Mouse (Mus musculus) intestine, embryonic 15.5 days (tissue): ENCODE measurements around the gene Csad. TPM values are rescaled to one million over a fixed set of nuclear protein-coding genes. Genes with fewer than 3 reads are reported as not detected.

Experiments
- ATAC-seq: fragments of 200-750 bp; cut with Nextera tagmentation; 2 replicates; pipeline ENCODE4 v1.8.0; 2017; ENCODE audit warnings: moderate TSS enrichment, moderate library complexity
- H3K27ac ChIP-seq: fragments of 300-500 bp; sonication (generic); 2 replicates; pipeline ENCODE4 v1.5.1; 2015; ENCODE audit warnings: mild to moderate bottlenecking, inconsistent platforms
- H3K27me3 ChIP-seq: fragments of 300-500 bp; sonication (generic); replicated peaks from 2 replicates; pipeline ENCODE4 v1.6.1; 2015; ENCODE audit warnings: inconsistent platforms
- H3K36me3 ChIP-seq: fragments of 300-500 bp; sonication (generic); 2 replicates; pipeline ENCODE4 v1.6.1; 2015; ENCODE audit warnings: inconsistent platforms
- H3K4me1 ChIP-seq: fragments of 300-500 bp; sonication (generic); replicated peaks from 2 replicates; pipeline ENCODE4 v1.6.1; 2015; ENCODE audit warnings: inconsistent platforms
- H3K4me2 ChIP-seq: fragments of 300-500 bp; sonication (generic); replicated peaks from 2 replicates; pipeline ENCODE4 v1.6.1; 2015; ENCODE audit warnings: mild to moderate bottlenecking, inconsistent platforms
- H3K4me3 ChIP-seq: fragments of 300-500 bp; sonication (generic); replicated peaks from 2 replicates; pipeline ENCODE4 v1.5.1; 2015; ENCODE audit warnings: inconsistent platforms
- H3K9ac ChIP-seq: fragments of 300-500 bp; sonication (generic); 2 replicates; pipeline ENCODE4 v1.6.1; 2015; ENCODE audit warnings: inconsistent platforms
- H3K9me3 ChIP-seq: fragments of 300-500 bp; sonication (generic); 2 replicates; pipeline ENCODE4 v1.6.1; 2016; ENCODE audit warnings: inconsistent platforms
- WGBS: fragments of 180-500 bp; shearing (Covaris S2); methylation state at CpG from one replicate; pipeline ENCODE4 v1.1.7; 2015; 5-methylcytosine and 5-hydroxymethylcytosine counted together
- polyA plus RNA-seq: library from polyadenylated mRNA; unstranded; fragments of >200 nt; fragmentation: Nextera tagmentation; extraction: Ambion mirVana; gene quantifications from 2 replicates; pipeline ENCODE4 v1.2.1, GENCODE M21; 2015

Gene Csad
- polyA plus RNA-seq, result 45.8 and 49.3 TPM in 2 replicates

DNA sequence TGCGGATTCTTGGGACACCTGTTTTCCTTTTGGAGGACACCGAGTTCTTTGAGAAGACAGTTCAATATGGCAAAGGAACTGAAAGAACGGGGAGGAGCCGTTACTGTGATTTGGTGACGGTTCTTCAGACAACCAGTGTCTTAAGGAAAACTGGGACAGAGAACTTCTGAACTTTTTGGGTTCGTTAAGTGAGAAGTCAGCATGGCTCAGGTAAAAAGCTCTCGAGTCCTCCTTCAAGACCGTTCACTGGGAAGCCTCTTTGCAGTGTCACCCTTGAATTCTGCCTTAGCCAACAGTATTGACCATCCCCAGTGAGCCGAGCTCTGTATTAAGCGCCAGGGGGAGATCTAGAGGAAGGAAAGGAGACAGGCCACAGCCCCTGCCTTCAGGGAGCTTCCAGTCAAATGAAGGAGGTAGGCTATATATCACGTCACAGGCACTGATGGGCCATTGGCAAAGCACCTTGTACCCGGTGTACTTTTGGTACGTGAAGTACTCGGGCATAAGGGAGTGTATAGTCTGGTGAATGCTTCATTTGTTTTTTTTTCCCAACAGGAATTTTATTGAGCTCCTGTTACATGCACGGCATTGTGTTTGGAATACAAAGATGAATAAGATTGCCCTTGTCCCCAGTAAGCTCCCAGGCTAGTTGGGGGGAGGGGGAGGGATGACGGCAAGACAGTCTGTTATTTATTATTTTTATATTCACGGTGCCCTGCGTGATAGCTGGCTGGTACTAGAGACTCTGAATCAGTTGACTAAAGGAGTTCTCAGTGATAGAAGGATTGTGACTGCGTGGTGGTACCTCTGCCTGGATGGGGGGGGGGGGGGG, at the start of gene Csad:
Gene Csad (minus strand): TSS at position 51 of the 832 bp plus-strand sequence.
- no peak for ATAC-seq
- Histone ChIP-seq H3K4me1 (peaks cover 36% of the 10 kb centered on the region), H3K4me3 (peak within 1 kb of the TSS; percentile 92), H3K27ac (peak within 1 kb of the TSS; percentile 100), H3K36me3 (peaks cover 20% of the 10 kb centered on the region), H3K9ac (peak within 1 kb of the TSS; percentile 98), H3K4me2 (peak within 1 kb of the TSS; percentile 84), H3K9me3 (no peaks in the 10 kb centered on the region), H3K27me3 (no peaks in the 10 kb centered on the region)
- 45% methylated on average over 19 of the region's 19 CpGs for WGBS

DNA sequence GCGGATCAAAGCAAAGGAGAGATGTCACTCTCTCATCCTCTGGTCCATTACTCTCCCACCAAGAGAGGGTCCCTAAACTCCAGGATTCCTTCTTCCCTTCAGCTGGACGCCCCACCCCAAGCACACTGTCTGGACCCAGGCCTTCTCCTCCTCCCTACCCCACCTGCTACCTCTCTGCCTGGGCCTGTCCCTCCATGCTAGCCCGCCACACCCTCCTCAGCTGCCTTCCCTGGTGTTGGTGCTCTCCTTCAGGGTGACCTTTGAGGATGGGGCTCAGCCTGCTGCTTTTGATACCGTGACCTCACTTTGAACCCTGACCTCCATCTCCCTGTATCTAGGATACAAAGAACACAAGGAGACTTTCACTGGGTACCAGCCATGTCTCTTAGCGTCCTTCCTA, 46.0 kb upstream of the Csad start:
- 70% methylated on average over 5 of the region's 5 CpGs for WGBS
- H3K4me3 ChIP-seq, result no peak overlapping the region
- no peak overlapping the region for H3K9ac ChIP-seq
- ATAC-seq, result no peak
- no peak overlapping the region for H3K4me2 ChIP-seq
- no peaks in the 10 kb centered on the region for H3K27me3 ChIP-seq
- no peaks in the 10 kb centered on the region for H3K9me3 ChIP-seq
- peaks cover 28% of the 10 kb centered on the region for H3K4me1 ChIP-seq
- H3K27ac ChIP-seq, result no peak overlapping the region
- H3K36me3 ChIP-seq, result no peaks in the 10 kb centered on the region

DNA sequence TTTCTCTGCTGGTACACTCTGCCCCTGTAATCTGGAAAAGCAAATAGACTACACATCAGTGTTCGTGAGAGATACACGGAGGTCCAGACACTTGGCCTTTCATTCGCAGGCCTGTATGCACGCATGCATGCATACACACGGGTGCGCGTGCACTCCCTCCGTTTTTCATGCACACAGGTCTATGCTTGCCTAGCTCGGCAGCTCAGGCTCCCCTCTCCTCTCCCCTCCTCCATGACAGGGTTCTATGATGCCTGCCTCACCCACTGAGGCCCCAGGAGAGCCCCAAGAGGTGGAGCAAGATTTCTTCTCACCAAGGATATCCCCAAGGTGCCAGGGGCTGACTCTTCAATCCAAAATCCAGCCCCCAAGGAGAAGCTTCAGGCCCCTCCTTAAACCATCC, 45.4 kb upstream of the Csad start:
- no peak overlapping the region for H3K27ac ChIP-seq
- whole genome bisulfite sequencing, result 43% methylated on average over 9 of the region's 9 CpGs

DNA sequence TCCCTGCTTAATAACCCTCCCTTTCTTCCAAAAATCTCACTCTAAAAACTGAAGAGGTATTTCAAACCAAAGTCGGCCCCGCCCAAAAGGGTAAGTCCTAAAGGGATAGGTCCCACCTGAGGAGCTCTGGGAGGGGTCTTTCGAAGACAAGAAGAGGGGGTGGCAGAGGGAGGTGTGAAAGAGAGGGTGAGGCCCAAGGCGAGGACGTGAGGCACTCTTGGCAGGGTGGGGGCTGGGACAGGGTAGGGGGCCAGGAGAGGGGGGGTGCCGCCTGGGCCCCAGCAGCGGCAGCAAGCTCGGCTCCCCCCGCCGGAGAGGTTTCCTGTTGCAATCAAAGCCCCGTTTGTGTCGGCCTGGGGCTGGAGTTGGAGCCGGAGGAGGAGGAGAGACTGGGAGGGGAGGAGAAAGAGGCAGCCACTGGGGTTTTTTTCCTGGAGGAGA, 44.7 kb upstream of the Csad start:
- no peaks in the 10 kb centered on the region for H3K27me3 ChIP-seq
- no peak for ATAC-seq
- H3K4me1 ChIP-seq, result peaks cover 37% of the 10 kb centered on the region
- peak overlapping the region; percentile 98 for H3K27ac ChIP-seq
- H3K9me3 ChIP-seq, result no peaks in the 10 kb centered on the region
- peak overlapping the region; percentile 96 for H3K4me2 ChIP-seq
- peak overlapping the region; percentile 32; the same call in 1 of the 2 replicates for H3K9ac ChIP-seq
- 11% methylated on average over 13 of the region's 13 CpGs for WGBS
- H3K4me3 ChIP-seq, result peak overlapping the region; percentile 11; the same call in 1 of the 2 replicates
- no peaks in the 10 kb centered on the region for H3K36me3 ChIP-seq

More for the DNA sequence above, 45.4 kb upstream of the Csad start:
- Histone ChIP-seq H3K27me3 (no peaks in the 10 kb centered on the region), H3K36me3 (no peaks in the 10 kb centered on the region), H3K4me2 (0 out of 2 replicates have a peak overlapping the region, but pooled peaks have one; percentile 96), H3K4me1 (peaks cover 31% of the 10 kb centered on the region), H3K4me3 (no peak overlapping the region), H3K9me3 (no peaks in the 10 kb centered on the region), H3K9ac (no peak overlapping the region)
- ATAC-seq, result no peak

DNA sequence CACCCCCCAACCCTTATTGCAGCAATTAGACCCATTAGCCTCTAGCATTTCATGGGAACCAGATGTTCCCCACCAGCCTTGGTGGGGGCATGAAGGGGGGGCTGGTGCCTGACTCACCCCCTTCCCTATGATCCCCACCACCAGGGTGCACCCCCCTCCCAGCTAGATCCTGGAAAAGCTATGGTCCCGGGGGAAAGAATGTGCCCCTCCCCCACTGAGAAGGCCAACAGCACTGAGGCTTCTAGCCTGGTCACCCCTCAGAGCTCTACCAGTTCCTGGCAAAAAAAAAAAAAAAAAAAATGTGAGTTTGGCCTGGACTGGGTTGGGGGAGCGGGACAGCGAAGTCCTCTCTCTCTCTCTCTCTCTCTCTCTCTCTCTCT, 44.3 kb upstream of the Csad start:
- Histone ChIP-seq H3K9ac (no peak overlapping the region), H3K27ac (peak overlapping the region; percentile 98), H3K9me3 (no peaks in the 10 kb centered on the region), H3K4me3 (no peak overlapping the region), H3K36me3 (no peaks in the 10 kb centered on the region), H3K27me3 (no peaks in the 10 kb centered on the region), H3K4me2 (peak overlapping the region; percentile 96), H3K4me1 (peaks cover 42% of the 10 kb centered on the region)
- WGBS, result 7% methylated on average over 3 of the region's 3 CpGs
- no peak for ATAC-seq

DNA sequence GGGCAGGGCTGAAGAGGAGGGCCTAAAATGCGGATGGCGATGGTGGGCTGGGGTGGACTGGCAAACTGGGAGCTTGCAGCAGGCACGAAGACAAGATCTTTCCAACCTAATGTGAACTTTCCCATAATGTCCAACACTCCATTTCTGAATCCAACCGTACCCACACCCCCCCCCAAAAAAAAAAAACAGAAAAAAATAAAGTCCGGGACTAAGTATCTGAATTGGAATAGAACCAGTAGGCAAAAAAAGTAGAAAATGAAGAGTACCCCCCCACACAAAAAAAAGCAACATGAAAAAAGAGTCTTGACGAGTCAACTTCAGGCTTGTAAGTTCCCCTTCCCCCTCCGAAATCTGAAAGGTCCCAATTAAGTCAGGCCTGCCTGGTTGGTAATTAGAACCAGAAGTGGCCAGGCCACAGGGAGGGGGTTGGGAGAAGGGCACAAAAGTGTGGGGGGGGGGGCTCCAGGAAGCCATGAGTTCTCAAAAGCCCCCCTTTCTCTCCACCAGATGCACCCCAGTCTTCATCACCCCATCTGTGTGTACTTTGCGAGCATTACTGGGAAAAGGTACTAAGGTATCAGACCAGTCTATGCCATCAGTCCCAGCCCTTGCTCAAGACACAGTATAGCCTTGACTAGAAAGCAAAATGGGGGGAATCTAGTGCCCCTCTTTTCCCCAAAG, 43.7 kb upstream of the Csad start:
- H3K36me3 ChIP-seq, result no peaks in the 10 kb centered on the region
- ATAC-seq, result no peak
- peaks cover 47% of the 10 kb centered on the region for H3K4me1 ChIP-seq
- H3K9me3 ChIP-seq, result no peaks in the 10 kb centered on the region
- peak overlapping the region; percentile 71 for H3K9ac ChIP-seq
- 20% methylated on average over 8 of the region's 8 CpGs for WGBS
- peak overlapping the region; percentile 96 for H3K4me2 ChIP-seq
- no peaks in the 10 kb centered on the region for H3K27me3 ChIP-seq
- H3K27ac ChIP-seq, result peak overlapping the region; percentile 98
- peak overlapping the region; percentile 53 for H3K4me3 ChIP-seq

DNA sequence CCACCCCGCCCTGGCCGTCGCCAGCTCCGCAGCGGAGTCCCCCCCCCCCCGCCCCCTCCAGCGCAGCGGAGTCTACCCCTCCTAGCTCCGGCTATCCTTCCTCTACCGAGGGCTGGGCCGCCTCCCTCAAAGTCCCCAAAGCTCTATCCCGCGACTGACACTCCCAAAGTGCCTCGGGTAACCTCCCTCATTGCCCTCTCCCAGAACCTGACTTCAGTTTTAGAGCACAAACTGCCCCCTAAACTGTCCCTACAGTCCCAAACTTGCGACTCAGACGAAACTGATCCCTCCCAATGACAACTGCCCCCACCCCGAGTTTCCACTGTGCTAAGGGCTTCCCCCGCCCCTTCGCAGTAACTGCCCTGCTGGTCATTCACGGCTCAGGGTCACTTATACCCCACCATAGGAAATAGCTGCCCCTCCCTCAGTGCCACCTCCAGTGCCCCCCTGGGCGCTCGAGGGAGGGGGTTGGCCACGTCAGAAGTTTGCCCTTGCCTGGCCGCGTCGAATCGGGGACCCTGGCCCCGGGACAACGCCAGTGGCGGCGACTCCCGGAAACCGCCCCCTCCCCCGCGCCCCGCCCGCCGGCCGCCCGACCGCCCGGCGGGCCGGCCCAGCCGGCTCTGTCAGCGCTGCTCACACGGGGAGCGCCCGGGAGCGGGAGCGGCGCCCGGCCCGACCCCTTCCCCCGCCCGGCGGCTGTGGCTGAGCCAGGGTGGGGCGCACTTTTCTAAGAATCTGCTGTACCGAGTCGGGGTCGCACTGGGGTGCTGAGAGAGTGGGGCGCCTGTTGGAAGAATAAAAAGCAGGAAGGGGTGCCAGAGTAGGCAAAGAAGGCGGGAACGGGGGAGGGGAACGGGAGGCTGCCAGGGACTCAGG, 43.0 kb upstream of the Csad start:
- H3K9me3 ChIP-seq, result no peaks in the 10 kb centered on the region

DNA sequence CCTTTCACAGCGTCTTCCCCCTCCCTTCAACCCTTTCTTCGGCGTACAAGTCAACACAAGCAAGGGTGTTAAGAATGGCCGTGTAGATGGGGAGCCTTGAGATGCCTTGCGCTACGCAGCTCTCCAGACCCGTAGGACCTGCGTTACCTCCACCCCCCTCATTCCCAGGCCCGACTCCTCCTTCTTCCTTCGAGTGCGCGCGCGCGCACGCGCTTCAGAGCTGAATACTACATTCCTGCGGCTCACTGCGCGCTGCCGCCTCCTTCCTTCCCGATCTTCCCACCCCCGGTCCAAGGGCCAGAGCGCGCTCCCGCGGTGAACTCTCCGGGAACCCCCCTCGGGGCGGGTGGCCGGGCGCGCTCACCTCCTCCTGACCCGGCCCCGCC, 42.3 kb upstream of the Csad start:
- Histone ChIP-seq H3K27me3 (no peaks in the 10 kb centered on the region), H3K9ac (peak overlapping the region; percentile 71), H3K27ac (peak overlapping the region; percentile 98), H3K4me1 (peaks cover 57% of the 10 kb centered on the region), H3K4me3 (peak overlapping the region; percentile 53), H3K9me3 (no peaks in the 10 kb centered on the region), H3K36me3 (no peaks in the 10 kb centered on the region), H3K4me2 (peak overlapping the region; percentile 96)
- ATAC-seq, result peak; percentile 81
- WGBS, result under 1% methylated on average over 35 of the region's 35 CpGs

More for the DNA sequence above, 43.0 kb upstream of the Csad start:
- peaks cover 55% of the 10 kb centered on the region for H3K4me1 ChIP-seq
- WGBS, result 0% methylated on average over 62 of the region's 65 CpGs
- peak overlapping the region; percentile 98 for H3K27ac ChIP-seq
- H3K9ac ChIP-seq, result peak overlapping the region; percentile 71
- peak; percentile 65 for ATAC-seq
- no peaks in the 10 kb centered on the region for H3K27me3 ChIP-seq
- no peaks in the 10 kb centered on the region for H3K36me3 ChIP-seq
- peak overlapping the region; percentile 53 for H3K4me3 ChIP-seq
- peak overlapping the region; percentile 96 for H3K4me2 ChIP-seq

DNA sequence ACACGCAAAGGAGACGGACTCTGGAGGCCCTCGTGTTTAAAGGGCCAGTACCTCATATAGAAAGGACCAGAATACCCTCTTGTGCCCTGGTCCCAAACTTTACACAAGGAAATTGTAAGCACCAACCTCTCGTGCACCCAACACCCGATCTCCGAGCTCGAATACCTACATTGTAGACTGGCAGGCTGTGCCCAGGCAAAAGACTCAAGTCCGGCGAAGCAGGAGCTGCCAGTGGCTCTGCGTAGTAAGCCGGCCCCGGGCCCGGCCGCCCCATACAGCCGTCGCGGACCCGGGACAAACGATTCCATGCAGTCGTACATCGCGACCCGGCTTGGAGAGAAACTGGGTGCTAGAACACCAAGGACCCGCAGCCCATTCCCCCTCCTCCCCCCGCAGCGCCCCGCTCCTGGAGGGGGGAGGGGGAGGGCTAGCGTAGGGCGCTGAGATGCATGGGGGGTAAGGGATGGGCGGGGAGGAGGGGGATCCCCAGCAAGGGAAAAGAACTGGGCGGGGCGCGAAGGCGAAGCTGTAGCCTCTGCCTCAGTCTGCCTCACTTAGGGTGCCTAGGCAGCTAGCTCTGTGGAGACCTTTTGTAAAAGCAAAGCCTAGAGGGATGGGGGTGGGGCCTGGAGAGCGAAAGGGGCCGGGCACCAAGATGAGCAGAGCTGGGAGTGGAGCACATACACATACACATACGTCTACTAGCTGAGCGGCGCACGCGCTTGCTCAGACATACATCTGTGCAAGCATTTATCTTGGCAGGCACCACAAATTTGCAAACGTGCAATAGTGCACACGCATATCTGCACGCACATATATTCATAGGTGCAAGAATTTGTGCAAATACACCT, 41.6 kb upstream of the Csad start:
- Histone ChIP-seq H3K4me2 (peak overlapping the region; percentile 96), H3K4me3 (peak overlapping the region; percentile 53), H3K27ac (peak overlapping the region; percentile 98), H3K36me3 (no peaks in the 10 kb centered on the region), H3K27me3 (no peaks in the 10 kb centered on the region), H3K4me1 (peaks cover 57% of the 10 kb centered on the region), H3K9ac (peak overlapping the region; percentile 59), H3K9me3 (no peaks in the 10 kb centered on the region)
- whole genome bisulfite sequencing, result under 1% methylated on average over 39 of the region's 44 CpGs
- ATAC-seq, result peak; percentile 68

DNA sequence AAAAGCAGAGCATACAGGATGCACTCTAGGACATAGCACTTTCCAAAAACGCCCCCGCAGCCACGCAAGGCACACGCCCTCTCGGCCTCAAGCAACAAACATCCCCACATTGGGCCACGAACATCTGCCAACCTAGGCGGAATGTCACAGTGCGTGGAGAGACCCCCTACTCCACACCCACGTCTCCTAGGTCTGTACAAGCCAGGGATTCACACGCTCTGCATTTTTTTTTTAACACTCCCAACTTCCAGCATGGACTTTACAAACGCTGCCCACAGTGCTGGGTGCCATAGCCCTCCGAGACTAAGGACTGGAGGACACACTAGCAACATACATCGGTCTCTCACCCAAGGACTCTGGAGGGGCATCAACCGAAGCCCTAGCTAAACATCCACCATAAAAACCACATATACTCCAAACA, 40.9 kb upstream of the Csad start:
- H3K27ac ChIP-seq, result peak overlapping the region; percentile 98
- no peak for ATAC-seq
- peak overlapping the region; percentile 59 for H3K9ac ChIP-seq
- H3K9me3 ChIP-seq, result no peaks in the 10 kb centered on the region
- H3K4me3 ChIP-seq, result peak overlapping the region; percentile 53
- H3K27me3 ChIP-seq, result no peaks in the 10 kb centered on the region
- peaks cover 57% of the 10 kb centered on the region for H3K4me1 ChIP-seq
- peak overlapping the region; percentile 96 for H3K4me2 ChIP-seq
- 4% methylated on average over 14 of the region's 14 CpGs for WGBS
- no peaks in the 10 kb centered on the region for H3K36me3 ChIP-seq
